Mouse (Mus musculus) neutrophil, adult 5-6 weeks (primary cell): Measurements from ENCODE around the gene Ak5. TPM values are rescaled to one million over a fixed set of nuclear protein-coding genes. Genes with fewer than 3 reads are reported as not detected.

Source experiments
- ATAC-seq: fragments of 151-379, 151-347 bp; 2 replicates; pipeline ENCODE4 v1.8.0; 2017; ENCODE audit warnings: mild to moderate bottlenecking, moderate TSS enrichment; ENCODE audit not compliant: insufficient number of reproducible peaks, poor library complexity, low FRiP score, severe bottlenecking; ENCODE audit errors: extremely low read depth
- total RNA-seq: library from RNA; stranded (forward); fragments of 200-1000 nt; gene quantifications from 2 replicates; pipeline ENCODE4 v1.2.3, GENCODE M21; 2017

Ak5 gene
- total RNA-seq, 1 experiment from 2014 or later, result 2.7 TPM

DNA sequence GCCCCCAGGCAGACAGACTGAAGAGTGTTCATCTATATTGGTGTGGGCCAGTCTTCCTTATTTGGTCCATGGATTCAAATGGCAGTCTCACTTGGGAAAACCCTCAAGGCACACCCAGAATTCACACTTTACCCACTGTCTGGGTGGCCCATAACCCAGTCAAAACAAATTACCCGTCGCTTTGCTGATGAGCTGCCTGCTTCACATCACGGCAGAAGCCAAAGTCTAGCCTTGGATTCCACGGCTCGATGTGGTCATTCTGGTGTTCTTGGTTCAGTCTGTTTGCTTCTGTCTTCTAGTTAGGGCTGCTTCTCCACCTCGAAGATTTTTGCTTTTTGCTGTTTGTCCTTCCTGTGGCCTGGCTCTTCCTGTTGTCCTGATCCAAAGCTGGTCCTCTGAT lies 175.9 kb downstream of the Ak5 start:
- no peak for ATAC-seq

DNA sequence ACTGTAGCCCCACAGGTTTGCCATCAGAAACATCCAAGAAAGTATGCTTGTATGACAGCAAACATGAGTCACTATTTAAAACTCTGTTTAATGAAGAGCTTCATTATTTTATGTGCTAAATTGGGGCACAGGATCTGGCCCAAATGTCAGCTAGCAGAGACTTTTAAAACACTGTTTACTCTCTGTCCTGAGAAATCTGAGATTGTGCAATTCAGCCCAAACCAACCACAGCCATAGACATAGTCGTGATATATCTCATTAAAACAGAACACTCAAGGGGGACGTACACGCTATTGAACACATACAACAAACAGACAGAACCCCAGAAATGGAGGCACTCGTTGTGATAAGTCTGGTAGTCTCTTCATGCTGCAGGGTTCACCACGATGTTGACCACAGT lies 177.7 kb downstream of the Ak5 start:
- ATAC-seq, result no peak

DNA sequence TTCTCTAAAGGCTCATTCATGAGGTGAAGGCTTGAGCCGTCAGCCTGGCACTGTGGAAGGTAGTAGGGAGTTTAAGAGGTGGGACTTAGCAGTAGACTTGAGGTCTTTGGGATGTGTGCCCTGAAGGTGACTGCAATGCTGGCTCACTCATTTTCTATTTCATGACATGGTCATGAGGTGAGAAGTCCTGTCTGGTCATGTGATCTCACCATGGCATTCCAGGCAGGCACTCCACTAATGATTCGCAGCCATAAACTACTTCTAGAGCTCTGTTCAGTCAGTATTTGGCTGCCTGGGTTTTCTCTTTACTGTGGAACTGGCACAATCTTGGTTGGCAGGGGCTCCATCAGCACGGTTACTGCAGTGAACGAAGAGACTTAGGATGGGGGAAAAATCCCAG lies 179.2 kb downstream of the Ak5 start:
- no peak for ATAC-seq

DNA sequence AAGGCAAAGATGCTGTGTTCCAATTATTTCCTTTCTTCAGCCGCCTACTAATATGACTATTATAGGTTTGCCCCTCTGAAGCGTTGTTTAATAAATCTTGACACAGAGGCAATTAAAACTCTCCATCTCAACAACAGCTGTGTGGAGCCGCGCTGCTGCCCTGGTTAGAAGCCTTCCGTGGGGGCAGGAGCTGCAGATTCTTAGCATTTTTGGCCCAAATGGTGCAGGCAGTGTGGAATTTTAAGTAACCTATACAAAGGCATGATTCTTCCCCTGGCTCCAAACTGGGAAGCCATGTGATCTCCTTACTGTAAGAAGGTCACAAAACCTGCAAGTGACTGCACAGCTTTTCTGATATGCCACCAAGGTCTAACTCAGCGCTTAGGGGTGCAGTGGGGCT lies 184.0 kb downstream of the Ak5 start:
- ATAC-seq, result no peak

DNA sequence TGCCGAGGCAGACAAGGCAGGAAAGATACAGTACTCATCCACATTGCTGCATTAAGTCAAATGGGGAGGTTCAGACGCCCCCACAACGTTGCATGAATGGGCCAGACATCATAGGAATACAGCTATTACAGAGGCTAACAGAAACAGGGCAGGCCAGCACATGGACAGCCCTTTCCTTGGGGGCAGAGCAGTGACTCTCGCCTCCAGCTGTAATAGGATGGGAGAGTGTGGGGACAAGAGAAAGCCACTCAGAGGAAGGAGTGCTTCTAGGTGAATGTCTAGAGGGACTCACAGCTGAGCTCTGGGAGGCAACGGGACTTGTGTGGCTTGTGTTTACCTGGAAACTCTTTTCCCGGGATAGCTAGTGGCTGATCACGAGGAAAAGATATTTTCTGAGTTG lies 184.4 kb downstream of the Ak5 start:
- no peak for ATAC-seq

DNA sequence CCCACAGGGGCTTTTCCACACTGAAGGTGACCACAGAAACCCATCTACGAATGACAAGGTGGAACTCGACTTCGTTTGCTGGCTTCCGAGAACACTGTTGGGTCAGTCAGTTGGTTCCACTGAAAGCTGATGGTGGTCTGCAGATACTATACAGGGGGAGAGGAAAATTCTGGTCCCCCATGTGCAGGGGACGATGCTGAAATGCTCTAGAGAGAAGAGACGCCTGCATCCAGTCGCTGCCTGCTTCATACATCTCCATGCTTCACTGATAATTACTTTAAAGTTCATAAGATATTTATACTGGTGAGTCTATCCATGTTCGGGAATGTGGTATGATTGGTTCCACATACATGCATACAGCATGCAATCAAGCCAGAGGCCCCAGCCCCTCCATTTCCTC lies 186.0 kb downstream of the Ak5 start:
- ATAC-seq, result no peak

DNA sequence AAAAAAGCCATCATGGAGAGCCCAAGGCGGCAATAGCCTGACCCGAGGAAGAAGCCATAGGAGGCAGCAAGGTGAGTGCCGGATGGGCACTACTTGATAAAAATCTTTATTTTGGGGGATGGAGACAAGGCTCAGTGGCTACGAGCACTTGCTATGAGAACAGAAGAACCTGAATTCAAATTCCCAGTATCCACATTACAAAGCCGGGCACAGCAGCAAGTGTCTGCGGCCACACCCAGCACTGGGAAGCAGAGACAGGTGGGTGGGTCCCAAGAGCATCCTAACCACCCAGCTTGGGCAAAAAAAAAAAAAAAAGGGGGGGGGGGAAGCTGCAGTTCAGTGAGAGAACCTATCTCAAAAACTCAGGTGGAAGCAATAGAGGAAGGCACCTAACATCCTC lies 187.8 kb downstream of the Ak5 start:
- no peak for ATAC-seq

DNA sequence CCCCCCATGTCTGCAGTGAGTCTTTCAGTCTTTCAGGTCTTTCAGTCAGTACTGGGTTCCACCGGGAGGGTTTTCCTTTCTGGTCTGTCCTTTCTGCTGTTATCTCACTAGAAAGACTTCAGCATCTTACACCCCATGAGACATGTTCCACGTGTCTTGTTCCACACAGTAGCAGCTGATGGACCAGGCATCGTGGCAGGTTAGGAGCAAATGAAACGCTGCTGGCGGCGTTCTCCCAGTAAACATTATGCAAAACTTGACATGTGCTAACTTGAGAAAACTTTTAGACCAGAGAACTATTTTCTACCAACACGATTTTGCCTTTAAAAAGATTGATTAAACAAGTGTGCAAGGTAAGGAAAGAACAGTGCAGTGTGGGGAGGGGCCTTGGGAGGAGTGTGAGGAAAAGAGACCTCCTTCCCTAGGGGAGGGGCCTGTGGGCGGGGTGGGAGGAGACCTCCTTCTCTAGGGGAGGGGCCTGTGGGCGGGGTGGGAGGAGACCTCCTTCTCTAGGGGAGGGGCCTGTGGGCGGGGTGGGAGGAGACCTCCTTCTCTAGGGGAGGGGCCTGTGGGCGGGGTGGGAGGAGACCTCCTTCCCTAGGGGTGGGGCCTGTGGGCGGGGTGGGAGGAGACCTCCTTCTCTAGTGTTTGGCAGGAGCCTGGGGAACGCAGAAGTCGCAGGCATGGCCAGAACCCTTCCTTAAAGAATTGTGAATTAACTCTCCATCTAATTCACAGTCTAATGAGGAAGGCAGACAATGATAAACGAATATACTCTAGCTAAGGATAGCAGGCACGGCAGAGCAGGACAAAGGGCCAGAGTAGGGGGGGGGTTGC lies 189.3 kb downstream of the Ak5 start:
- ATAC-seq, result peak; percentile 44

DNA sequence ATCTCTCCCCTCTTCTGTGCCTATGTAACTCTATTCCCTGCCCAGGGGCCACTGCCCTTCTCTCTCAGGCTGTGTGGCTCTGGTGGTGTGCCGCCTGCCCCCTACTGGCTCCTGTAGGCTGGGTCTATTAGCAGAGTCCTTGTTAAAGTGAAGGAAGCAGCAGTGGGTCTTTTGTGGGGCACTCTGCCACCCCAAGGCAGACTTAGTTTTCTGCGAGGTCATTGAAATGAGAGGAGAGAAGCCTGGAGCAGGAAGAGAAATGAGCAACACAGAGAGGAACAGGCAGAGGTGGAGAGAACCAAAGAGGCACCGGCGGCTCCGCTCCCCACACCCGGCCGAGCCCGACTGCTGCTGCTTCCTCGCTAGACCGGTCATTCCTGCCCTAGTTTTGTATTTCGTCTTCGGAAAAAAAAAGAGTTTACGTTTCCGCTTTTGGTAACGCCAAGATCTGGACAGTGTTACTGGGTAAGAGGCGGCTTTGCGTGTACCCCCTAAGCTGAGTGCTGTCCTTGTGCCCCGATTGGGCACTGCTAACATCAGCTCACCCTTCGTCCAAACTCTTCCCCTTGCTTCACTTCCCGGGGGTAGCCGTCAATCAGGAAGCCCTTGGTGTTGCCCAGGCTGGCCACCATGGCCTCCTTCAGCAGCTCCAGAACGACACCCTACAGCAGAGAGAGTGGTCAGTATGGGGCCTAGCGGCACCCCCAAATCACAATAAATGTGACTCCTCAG lies 190.2 kb downstream of the Ak5 start:
- ATAC-seq, result peak; percentile 68

DNA sequence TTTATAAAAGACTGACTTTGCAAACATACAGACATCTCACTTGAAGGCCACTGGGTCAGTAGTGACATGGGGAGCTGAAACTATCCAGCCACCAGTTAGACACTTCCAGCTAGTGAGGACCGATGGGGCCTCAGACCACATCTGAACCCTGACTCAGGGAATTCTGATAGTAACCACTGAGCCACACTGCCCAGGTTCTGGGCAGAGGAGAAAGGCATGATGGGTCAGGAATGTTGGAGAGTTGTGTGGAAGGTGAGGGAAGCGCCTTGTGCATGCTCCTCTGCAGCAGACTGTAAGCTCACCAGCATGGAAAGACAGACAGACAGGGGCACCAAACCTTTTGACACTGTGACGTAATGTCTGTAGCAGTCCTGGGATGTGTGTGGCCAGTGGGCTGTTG lies 192.3 kb downstream of the Ak5 start:
- ATAC-seq, result no peak

DNA sequence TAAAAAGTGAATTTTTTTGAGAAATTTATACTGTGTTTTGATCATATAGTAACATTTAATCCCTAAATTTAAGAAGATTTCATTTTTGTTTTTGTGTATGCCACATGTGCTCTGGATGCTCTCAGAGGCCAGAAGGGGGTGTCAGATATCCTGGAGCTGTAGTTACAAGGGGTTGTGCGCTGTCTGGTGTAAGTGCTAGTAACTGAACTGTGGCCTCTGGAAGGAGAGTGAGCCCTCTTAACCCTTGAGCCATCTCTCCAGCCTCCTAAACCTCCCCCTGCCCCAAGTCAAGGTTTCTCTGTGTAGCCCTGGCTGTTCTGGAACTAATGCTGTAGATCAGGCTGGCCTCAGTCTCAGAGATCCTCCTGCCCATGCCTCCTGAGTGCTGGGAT lies 192.9 kb downstream of the Ak5 start:
- ATAC-seq, result no peak

DNA sequence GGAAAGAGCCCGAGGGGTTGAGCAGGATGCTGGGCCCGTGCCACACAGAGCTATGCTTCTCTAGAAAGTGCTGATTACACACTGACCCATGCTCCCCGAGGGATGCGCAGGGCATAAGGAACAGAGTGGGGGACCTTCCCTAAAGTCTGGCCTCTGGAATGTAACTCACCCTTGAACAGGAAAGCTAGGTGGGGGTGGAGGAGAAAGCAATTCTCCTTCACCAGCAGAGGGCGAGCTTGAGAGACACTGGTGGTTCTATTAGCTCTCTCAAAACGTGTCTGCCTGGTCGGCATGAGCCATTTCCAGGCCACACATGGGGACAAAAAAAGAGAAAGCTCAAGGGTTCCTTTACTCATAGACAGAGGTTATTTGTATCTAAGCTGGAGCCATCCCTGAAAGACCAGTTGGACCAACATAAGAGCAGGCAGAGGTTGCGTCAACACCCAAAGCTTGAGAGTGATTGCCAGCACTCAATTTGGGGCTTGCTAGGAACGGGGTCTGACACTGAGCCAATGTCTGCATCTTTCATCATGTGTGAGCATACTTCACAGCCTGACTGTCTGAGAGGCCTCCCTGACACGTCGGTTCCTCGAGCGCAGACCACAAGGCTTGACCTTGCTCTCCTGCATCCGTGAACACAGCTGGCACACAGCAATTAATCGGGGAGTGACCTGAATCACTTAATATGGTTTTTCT lies 193.4 kb downstream of the Ak5 start:
- no peak for ATAC-seq

DNA sequence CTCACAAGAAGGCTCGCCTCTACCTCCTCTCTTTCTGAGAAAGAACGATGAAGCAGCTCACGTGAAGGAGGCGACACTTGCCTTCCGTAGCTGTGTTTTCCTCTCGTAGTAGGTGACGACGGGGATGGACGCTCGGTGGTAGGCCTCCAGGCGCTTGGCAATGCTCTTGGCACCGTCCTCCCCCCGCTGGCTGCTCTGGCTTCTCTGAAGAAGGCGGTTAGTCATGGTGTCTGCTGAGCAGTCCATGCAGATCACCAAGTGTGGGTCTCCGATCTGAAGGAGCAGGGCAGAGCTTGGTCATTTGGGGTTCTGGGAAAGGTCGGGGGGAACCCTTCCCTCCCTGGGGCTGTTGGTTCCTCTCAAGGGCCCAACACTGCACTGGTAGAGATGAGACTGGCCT lies 195.5 kb downstream of the Ak5 start:
- no peak for ATAC-seq

DNA sequence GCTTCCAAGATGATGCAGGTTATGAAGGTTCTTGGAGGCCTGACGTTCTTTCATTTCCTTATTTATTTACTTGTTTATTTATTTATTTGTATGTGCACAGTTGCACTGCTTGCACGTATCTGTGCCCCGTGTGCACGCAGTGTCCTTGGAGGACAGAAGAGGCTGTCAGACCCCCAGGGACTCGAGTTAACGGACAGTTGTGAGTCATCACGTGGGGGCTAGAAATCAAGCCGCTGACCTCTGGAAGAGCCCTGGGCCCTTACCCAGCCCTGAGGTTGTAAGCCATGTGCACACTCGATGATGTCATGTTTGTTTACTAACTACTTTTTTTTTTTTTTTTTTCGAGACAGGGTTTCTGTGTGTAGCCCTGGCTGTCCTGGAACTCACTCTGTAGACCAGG lies 197.8 kb downstream of the Ak5 start:
- ATAC-seq, result no peak

DNA sequence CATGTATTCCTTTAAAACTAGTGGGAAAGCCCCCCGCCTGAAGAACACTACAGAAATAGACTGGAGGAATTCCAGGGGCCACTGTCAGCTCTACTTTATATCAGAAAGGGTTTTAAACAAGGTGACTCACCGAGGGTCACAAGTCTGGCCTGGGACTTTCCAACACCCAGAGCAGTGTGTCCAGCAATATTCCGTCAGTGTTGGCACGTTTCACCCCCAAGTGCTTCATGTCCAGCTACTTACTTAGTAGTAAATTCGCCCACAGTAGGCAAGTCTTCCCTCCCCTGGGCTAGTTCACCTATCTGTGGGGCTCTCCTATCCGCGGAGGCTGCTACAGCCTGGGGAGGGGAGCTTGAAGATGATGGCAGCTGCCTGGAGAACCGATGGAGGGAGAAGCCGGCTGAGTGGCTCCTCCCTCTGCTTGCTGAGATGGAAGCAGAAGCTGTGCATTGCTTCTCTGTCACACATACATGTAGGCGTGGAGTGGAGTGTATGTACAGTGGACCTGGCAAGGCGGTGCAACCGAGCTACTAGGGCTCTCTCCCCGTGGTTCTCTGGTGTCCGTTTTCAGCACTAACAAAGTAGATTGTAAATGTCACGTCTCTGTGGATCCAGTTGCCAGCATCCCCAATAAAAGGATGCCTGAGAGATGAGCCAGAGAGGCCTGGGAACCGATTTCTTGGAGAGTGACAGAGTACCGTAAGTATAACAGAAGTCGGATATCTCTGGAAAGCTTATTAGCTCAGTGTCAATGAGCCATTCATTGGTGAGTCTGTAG lies 198.5 kb downstream of the Ak5 start:
- ATAC-seq, result no peak

DNA sequence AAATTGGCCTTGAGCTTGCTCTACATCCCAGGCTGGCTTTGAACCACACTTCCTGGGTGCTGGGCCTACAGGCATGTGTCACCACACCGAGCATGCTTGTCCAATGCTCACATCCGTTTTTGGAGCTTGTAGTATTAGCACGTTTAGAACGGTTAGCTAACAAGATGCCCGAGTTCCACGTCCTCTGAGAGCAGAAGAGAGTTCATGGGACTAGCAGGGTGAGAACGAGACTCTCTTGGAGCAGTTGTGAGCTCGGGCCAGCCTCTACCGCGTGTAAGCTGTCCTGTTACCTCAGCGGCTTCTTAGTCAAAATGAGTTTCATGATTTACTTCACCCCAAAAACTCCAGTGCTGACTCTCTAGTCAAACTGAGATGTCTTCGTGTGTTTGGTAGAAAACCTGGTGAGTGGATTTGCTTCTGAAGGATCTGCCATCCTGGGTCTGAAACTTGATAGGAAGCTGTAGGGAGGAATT lies 199.6 kb downstream of the Ak5 start:
- ATAC-seq, result no peak

DNA sequence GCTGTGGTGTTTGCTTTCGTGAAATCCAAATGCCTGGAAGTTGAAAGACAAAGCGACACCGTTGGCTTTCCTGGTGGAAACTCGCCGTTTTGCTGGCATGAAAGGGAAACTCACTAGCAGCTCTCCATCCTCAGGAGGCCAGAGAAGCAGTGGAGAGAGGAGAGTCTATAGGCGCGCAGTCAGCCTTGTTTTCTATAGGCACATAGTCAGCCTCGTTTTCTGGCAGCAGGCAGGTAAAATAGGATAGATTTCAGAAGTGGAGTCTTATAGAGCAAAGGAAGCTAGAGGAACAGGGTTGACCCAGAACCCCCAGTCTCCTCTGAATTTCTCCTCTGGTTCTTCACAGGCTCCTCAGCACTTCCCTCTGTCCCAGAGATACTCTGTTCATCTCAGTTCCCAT lies 200.1 kb downstream of the Ak5 start:
- no peak for ATAC-seq

DNA sequence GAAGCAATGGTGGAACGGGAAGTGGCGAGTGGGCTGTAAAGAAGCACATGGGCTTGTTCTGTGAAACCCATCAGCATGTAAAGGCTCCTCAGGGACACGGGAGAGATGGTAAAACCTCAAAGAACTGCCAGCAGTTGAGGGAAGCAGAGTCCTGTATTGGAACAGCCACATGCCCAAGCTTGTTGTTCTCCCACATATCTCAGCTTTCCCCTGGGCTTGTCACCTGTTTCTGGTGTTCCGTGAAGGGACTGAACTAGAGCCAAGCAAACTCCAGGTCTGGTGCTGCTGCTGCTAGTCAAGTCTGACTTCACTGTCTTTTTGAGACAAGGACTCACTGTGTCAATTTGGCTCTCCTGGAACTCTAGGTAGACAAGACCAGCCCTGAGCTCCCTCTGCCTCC lies 200.8 kb downstream of the Ak5 start:
- ATAC-seq, result no peak

DNA sequence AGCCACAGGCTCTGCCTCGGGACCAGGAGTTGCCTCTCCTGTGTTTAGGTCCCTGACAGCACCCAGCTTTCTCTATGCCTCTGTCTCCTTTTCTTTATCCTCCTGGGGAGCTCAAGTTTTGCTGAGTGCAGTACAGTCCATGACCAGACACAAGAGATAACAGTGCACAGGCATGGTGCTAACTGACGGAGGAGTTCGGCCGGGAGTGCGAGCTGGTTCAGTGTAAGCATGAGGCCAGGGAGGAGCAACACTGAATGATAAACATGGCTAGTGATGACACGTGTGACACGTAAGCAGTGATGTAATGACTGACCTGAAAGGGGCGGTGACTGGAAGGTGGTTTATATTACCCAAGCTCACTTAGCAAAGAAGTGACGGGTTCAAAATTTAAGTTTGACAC lies 201.3 kb downstream of the Ak5 start:
- no peak for ATAC-seq
